Mouse (Mus musculus): ENCODE measurements around the gene St3gal4. TPM values are rescaled to one million over a fixed set of nuclear protein-coding genes. Genes with fewer than 3 reads are reported as not detected.
"Not testable (repeated sequence)": the region's sequence is repeated elsewhere in the genome, so short reads cannot be mapped to it uniquely, and the experiment has no call there.

St3gal4 gene
- polyA plus RNA-seq, 1 experiment from 2014 or later = 31.0 TPM

DNA sequence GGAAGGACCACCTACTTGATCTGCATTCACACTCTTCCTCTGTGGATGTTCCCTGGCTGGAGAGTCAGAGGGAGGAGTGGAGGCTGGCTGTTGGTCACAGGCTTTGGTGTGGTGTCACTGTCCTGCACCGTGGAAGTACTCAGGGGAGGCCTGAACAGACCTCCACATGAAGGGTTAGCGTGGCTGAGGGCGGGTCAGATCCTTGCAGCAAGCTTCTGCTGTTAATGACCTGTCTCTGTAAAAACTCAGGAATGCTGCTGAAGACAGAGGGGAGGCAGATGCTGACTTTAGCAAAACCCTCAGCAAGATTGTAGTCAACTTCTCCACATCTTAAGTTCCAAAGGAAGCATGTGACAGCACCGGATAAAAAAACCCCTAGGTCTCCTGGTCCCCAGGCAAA is 37.8 kb upstream of the St3gal4 start:
- ATAC-seq (ENCODE audit: low read depth) = no peak; the same call in 1 of the 2 replicates
- H3K36me3 ChIP-seq (ENCODE audit: control insufficient read depth, insufficient read depth, low read length) = no peaks in the 10 kb centered on the region

DNA sequence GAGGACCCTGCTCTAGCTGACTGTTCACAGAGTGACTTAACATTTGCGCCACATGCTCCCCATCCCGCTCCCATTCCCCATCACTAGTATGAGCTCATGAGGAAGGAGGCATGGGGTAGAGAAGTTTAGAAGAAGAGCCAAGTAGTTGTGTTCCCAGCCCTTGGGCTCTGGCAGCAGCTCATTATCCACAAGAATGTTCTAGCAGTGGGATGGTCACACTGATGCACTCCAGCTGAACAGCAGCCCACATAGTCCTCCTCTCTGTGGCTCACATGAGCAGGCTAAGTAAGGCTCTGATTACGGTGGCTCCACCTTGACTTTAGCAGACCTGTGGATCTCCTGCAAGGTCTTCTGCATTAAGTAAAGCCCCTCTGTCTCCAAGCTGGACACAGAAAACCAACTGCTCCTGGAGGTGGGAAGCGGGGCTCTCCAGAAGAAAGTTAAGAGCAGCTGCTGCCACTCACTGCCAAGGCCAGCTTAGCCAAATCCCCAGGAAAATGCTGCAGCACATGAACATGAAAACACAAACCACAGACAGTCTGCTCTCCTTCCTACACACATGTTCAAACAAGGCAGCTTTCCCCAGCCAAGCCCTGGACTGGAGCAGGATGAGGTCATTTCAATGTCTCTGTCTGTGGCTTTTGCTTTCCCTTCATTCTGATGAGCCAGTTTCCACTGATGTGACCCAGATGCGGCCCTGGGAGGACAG is 37.1 kb upstream of the St3gal4 start:
- ATAC-seq (ENCODE audit: low read depth) (peak; percentile 86), DNase-seq (ENCODE audit: low spot score) (peak; percentile 84)
- Histone ChIP-seq H3K4me3 (ENCODE audit: low read depth, low read length) (no peak overlapping the region), H3K9me3 (ENCODE audit: control insufficient read depth, low read length) (no peaks in the 10 kb centered on the region), H3K36me3 (ENCODE audit: control insufficient read depth, insufficient read depth, low read length) (no peaks in the 10 kb centered on the region), H3K27me3 (replicated peaks; ENCODE audit: control insufficient read depth, insufficient read depth, low read length) (no peaks in the 10 kb centered on the region), H3K4me1 (ENCODE audit: control insufficient read depth, insufficient read depth, low read length) (peaks cover 8% of the 10 kb centered on the region), H3K9ac (ENCODE audit: low read depth, low read length) (no peak overlapping the region), H3K4me2 (ENCODE audit: low read depth, low read length) (no peak overlapping the region), H3K27ac (replicated peaks; ENCODE audit: low read depth, low read length) (peak overlapping the region; percentile 73)
- WGBS = 69% methylated on average over 5 of the region's 5 CpGs

More for the DNA sequence above, 37.8 kb upstream of the St3gal4 start:
- no peak for DNase-seq (ENCODE audit: low spot score)
- Histone ChIP-seq H3K9ac (ENCODE audit: low read depth, low read length) (no peak overlapping the region), H3K4me3 (ENCODE audit: low read depth, low read length) (no peak overlapping the region), H3K27me3 (replicated peaks; ENCODE audit: control insufficient read depth, insufficient read depth, low read length) (no peaks in the 10 kb centered on the region), H3K27ac (replicated peaks; ENCODE audit: low read depth, low read length) (peak overlapping the region; percentile 73), H3K4me1 (ENCODE audit: control insufficient read depth, insufficient read depth, low read length) (peaks cover 8% of the 10 kb centered on the region), H3K4me2 (ENCODE audit: low read depth, low read length) (no peak overlapping the region), H3K9me3 (ENCODE audit: control insufficient read depth, low read length) (no peaks in the 10 kb centered on the region)
- WGBS = 77% methylated on average over 4 of the region's 4 CpGs

DNA sequence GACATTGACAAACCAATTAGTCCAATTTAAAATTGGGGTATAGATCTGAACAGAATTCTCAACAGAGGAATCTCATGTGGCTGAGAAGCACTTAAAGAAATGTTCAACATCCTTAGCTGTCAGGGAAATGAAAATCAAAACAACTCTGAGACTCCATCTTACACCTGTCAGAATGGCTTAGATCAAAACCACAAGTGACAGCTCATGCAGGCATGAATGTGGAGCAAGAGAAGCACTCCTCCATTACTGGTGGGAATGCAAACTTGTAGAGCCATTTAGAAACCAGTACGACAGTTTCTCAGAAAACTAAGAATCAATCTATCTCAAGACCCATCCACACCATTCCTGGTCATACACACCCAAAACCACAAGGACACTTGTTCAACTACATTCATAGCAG is 33.9 kb upstream of the St3gal4 start:
- H3K27me3 ChIP-seq (replicated peaks; ENCODE audit: control insufficient read depth, insufficient read depth, low read length) = no peaks in the 10 kb centered on the region
- no peak overlapping the region for H3K27ac ChIP-seq (replicated peaks; ENCODE audit: low read depth, low read length)
- no peak for ATAC-seq (ENCODE audit: low read depth)
- H3K9ac ChIP-seq (ENCODE audit: low read depth, low read length) = no peak overlapping the region
- 79% methylated on average over 1 of the region's 1 CpGs for WGBS
- no peak overlapping the region for H3K4me2 ChIP-seq (ENCODE audit: low read depth, low read length)
- H3K36me3 ChIP-seq (ENCODE audit: control insufficient read depth, insufficient read depth, low read length) = no peaks in the 10 kb centered on the region
- no peaks in the 10 kb centered on the region for H3K9me3 ChIP-seq (ENCODE audit: control insufficient read depth, low read length)
- no peak overlapping the region for H3K4me3 ChIP-seq (ENCODE audit: low read depth, low read length)
- DNase-seq (ENCODE audit: low spot score) = no peak
- peaks cover 8% of the 10 kb centered on the region for H3K4me1 ChIP-seq (ENCODE audit: control insufficient read depth, insufficient read depth, low read length)

DNA sequence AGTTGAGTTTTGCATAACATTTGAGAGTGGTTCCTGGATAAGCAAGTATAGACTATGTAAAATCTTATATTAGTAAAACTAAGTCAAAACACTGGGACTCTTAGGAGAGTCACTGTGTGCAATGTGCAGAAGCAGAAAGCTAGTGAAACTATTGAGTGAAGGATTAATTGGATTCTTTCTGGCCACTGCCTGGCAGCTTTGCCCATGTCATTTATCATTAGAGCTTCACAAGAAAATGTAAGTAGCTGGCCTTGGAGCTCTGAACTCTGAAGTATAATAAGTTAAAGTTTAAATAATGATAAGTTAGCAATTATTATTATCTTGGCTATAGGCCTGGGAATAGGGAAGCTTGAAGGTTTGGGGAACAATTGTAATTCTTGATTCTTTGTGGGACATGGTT is 29.8 kb upstream of the St3gal4 start:
- not testable (repeated sequence) for ATAC-seq (ENCODE audit: low read depth); H3K27ac ChIP-seq (replicated peaks; ENCODE audit: low read depth, low read length); H3K9me3 ChIP-seq (ENCODE audit: control insufficient read depth, low read length); DNase-seq (ENCODE audit: low spot score); H3K9ac ChIP-seq (ENCODE audit: low read depth, low read length); H3K27me3 ChIP-seq (replicated peaks; ENCODE audit: control insufficient read depth, insufficient read depth, low read length); H3K36me3 ChIP-seq (ENCODE audit: control insufficient read depth, insufficient read depth, low read length); H3K4me3 ChIP-seq (ENCODE audit: low read depth, low read length); H3K4me1 ChIP-seq (ENCODE audit: control insufficient read depth, insufficient read depth, low read length); H3K4me2 ChIP-seq (ENCODE audit: low read depth, low read length)

DNA sequence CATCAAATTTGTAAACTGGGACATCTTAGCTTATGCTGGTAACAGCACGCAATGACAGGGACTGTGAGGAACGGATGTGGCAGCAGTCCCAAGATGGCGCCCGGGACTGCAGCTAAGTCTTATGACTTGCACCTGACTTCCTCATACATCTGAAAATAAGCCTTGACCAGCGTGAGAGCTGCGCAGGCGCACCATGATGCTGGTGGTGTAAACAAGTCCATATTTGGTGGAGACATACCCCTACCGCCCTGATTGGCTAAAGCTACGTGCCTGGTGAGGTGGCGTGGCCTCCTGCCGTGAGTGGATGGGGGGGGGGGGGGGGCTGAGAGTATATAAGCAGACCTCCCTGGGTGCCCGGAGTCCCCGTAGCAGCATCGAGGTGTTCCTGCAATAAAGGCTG is 28.2 kb upstream of the St3gal4 start:
- H3K4me3 ChIP-seq (ENCODE audit: low read depth, low read length); H3K27ac ChIP-seq (replicated peaks; ENCODE audit: low read depth, low read length); H3K4me2 ChIP-seq (ENCODE audit: low read depth, low read length); H3K4me1 ChIP-seq (ENCODE audit: control insufficient read depth, insufficient read depth, low read length); H3K9ac ChIP-seq (ENCODE audit: low read depth, low read length); ATAC-seq (ENCODE audit: low read depth); H3K27me3 ChIP-seq (replicated peaks; ENCODE audit: control insufficient read depth, insufficient read depth, low read length); H3K9me3 ChIP-seq (ENCODE audit: control insufficient read depth, low read length); H3K36me3 ChIP-seq (ENCODE audit: control insufficient read depth, insufficient read depth, low read length); DNase-seq (ENCODE audit: low spot score): not testable (repeated sequence)
- 90% methylated on average over 14 of the region's 14 CpGs for WGBS

DNA sequence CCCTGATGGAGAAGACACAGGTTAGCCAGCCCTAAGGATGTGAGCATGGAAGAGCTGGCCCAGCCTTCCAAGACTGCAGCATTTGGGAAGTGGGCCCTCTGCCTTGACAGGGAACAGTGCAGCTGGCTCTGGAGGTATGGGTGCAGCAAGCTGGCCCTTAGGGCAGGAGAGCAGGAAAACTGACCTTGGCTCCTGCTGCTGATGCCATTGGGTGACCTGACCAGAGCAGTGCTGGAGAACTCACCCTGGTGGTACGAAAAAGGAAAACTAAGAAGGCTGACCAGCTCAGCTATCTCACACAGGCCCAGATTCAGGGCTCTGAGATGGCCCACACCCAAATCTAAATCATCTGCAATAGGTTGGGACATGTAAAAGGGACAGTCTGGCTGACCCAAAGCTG is 26.8 kb upstream of the St3gal4 start:
- ATAC-seq (ENCODE audit: low read depth) = no peak
- H3K9me3 ChIP-seq (ENCODE audit: control insufficient read depth, low read length) = no peaks in the 10 kb centered on the region
- 79% methylated on average over 1 of the region's 1 CpGs for WGBS

DNA sequence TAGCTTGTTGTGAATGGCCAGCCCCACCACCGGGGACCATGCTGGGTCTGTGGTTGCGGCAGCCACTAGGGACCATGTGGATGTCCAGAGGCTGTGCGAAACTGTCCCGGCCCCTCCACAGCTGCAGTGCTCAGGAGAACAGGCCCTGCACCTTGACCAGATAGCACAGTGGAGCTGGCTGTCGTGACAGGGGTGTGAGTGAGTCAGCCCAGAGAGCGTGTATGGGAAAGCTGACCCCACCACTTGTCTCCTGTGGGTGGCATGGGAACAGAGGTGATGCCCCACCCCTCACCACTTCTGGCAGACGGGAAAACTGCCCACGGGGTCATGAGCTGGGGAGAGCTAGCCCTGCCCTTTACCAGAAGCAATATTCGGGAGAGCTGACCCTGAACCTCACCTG is 26.1 kb upstream of the St3gal4 start:
- WGBS = 78% methylated on average over 8 of the region's 9 CpGs
- Histone ChIP-seq H3K4me1 (ENCODE audit: control insufficient read depth, insufficient read depth, low read length) (no peaks in the 10 kb centered on the region), H3K9ac (ENCODE audit: low read depth, low read length) (no peak overlapping the region), H3K27me3 (replicated peaks; ENCODE audit: control insufficient read depth, insufficient read depth, low read length) (no peaks in the 10 kb centered on the region), H3K27ac (replicated peaks; ENCODE audit: low read depth, low read length) (no peak overlapping the region), H3K4me2 (ENCODE audit: low read depth, low read length) (no peak overlapping the region), H3K36me3 (ENCODE audit: control insufficient read depth, insufficient read depth, low read length) (no peaks in the 10 kb centered on the region), H3K9me3 (ENCODE audit: control insufficient read depth, low read length) (no peaks in the 10 kb centered on the region), H3K4me3 (ENCODE audit: low read depth, low read length) (no peak overlapping the region)
- DNase-seq (ENCODE audit: low spot score) = no peak
- no peak for ATAC-seq (ENCODE audit: low read depth)

More for the DNA sequence above, 26.8 kb upstream of the St3gal4 start:
- H3K27ac ChIP-seq (replicated peaks; ENCODE audit: low read depth, low read length) = no peak overlapping the region
- no peak overlapping the region for H3K9ac ChIP-seq (ENCODE audit: low read depth, low read length)
- H3K4me2 ChIP-seq (ENCODE audit: low read depth, low read length) = no peak overlapping the region
- H3K4me3 ChIP-seq (ENCODE audit: low read depth, low read length) = no peak overlapping the region
- H3K36me3 ChIP-seq (ENCODE audit: control insufficient read depth, insufficient read depth, low read length) = no peaks in the 10 kb centered on the region
- H3K4me1 ChIP-seq (ENCODE audit: control insufficient read depth, insufficient read depth, low read length) = no peaks in the 10 kb centered on the region
- no peak for DNase-seq (ENCODE audit: low spot score)
- no peaks in the 10 kb centered on the region for H3K27me3 ChIP-seq (replicated peaks; ENCODE audit: control insufficient read depth, insufficient read depth, low read length)

DNA sequence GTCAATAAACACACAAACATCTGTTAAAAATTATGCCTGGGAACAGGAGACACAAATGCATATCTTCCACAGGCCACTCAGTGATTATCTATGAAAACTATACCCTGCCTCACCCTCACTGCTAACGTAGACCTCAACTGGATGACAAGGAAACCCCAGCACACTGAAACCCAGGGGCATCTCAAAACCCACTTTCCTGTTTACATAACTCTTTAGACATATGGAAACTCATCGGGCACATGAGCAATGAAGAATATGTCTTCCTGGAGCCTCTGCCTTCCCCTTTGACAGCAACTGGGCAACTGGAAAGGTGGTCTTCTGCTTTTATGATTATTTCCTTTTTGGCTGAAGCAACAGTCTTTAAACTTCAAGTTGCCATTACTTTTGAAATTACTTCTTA is 23.2 kb upstream of the St3gal4 start:
- no peak overlapping the region for H3K27ac ChIP-seq (replicated peaks; ENCODE audit: low read depth, low read length)
- no peak for ATAC-seq (ENCODE audit: low read depth)
- H3K4me3 ChIP-seq (ENCODE audit: low read depth, low read length) = no peak overlapping the region
- H3K4me2 ChIP-seq (ENCODE audit: low read depth, low read length) = no peak overlapping the region
- WGBS = 61% methylated on average over 2 of the region's 2 CpGs
- H3K9ac ChIP-seq (ENCODE audit: low read depth, low read length) = no peak overlapping the region
- DNase-seq (ENCODE audit: low spot score) = no peak
- H3K9me3 ChIP-seq (ENCODE audit: control insufficient read depth, low read length) = no peaks in the 10 kb centered on the region
- H3K4me1 ChIP-seq (ENCODE audit: control insufficient read depth, insufficient read depth, low read length) = no peaks in the 10 kb centered on the region
- H3K36me3 ChIP-seq (ENCODE audit: control insufficient read depth, insufficient read depth, low read length) = no peaks in the 10 kb centered on the region
- H3K27me3 ChIP-seq (replicated peaks; ENCODE audit: control insufficient read depth, insufficient read depth, low read length) = no peaks in the 10 kb centered on the region

DNA sequence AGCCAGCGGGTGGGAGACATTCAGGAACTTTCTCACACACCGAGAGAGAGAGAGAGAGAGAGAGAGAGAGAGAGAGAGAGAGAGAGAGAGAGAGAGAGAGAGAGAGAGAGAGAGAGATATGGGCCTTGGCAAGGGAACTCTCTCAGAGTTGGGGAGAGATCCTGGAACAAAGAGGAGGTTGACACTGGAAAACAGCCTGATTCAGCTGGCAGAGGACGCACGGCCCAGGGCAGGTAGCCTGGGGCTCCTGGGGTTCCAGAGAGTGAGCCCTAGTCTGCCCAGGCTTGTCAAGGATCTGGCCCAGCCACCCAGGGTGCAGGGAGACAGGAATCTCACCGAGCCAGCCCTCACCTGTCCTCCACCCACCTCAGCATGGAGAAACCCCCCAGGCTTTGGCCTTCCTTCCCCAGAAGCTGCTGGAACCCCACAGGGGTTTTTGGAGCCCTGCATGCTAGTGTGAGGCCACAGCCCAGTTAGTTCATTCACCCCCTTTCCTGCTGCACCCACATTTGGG is 20.2 kb upstream of the St3gal4 start:
- 56% methylated on average over 5 of the region's 5 CpGs for WGBS
- peak; percentile 57; the same call in 1 of the 2 replicates for ATAC-seq (ENCODE audit: low read depth)
- H3K9ac ChIP-seq (ENCODE audit: low read depth, low read length) = no peak overlapping the region
- no peaks in the 10 kb centered on the region for H3K9me3 ChIP-seq (ENCODE audit: control insufficient read depth, low read length)
- no peak for DNase-seq (ENCODE audit: low spot score)
- no peak overlapping the region for H3K27ac ChIP-seq (replicated peaks; ENCODE audit: low read depth, low read length)
- no peak overlapping the region for H3K4me3 ChIP-seq (ENCODE audit: low read depth, low read length)
- H3K36me3 ChIP-seq (ENCODE audit: control insufficient read depth, insufficient read depth, low read length) = no peaks in the 10 kb centered on the region
- H3K4me2 ChIP-seq (ENCODE audit: low read depth, low read length) = no peak overlapping the region
- no peaks in the 10 kb centered on the region for H3K27me3 ChIP-seq (replicated peaks; ENCODE audit: control insufficient read depth, insufficient read depth, low read length)
- H3K4me1 ChIP-seq (ENCODE audit: control insufficient read depth, insufficient read depth, low read length) = no peaks in the 10 kb centered on the region

All from embryonic facial prominence, embryonic 14.5 days (tissue).